Mouse (Mus musculus): ENCODE measurements around the gene Atp11b. TPM values are rescaled to one million over a fixed set of nuclear protein-coding genes. Genes with fewer than 3 reads are reported as not detected.
A peak's percentile ranks its signal among the peaks of the same experiment; 100 is the strongest.

The Atp11b gene
- 167 and 207 TPM in 2 replicates for total RNA-seq (2014; fragmentation: Nextera tagmentation)
- total RNA-seq (2017): 112 and 121 TPM in 2 replicates
- 28.3 and 29.9 TPM in 2 replicates for polyA plus RNA-seq (2012)

GRCm38 (mm10) chr3:35753825-35754767, at the start of gene Atp11b:
Atp11b (plus strand) TSS chr3:35754106.
- H3K4me1 ChIP-seq (ENCODE audit: insufficient read depth, low read depth, low read length): peaks cover 23% of the 10 kb centered on the region
- ATAC-seq (ENCODE audit: extremely low read depth, insufficient number of reproducible peaks, low FRiP score, poor library complexity, severe bottlenecking): peak; percentile 83
- H3K9me3 ChIP-seq (replicated peaks): no peaks in the 10 kb centered on the region
- no peaks in the 10 kb centered on the region for H3K27me3 ChIP-seq (ENCODE audit: insufficient read depth, low read length)
- H3K36me3 ChIP-seq (replicated peaks): peaks cover 10% of the 10 kb centered on the region
- H3K4me3 ChIP-seq (ENCODE audit: low read depth, low read length): peak within 1 kb of the TSS; percentile 96
- DNase-seq (ENCODE audit: low spot score): peak; percentile 68
- no peak for TF ChIP-seq GATA2 (IDR thresholded peaks at IDR 0.05; ENCODE audit: borderline replicate concordance, low read depth, low read length)
- no peak for TF ChIP-seq TAL1 (conservative IDR thresholded peaks at IDR 0.05; ENCODE audit: low read depth, low read length)
- TF ChIP-seq GATA1 (IDR thresholded peaks at IDR 0.05; ENCODE audit: borderline replicate concordance, low read length): no peak
- TF ChIP-seq CTCF (IDR thresholded peaks at IDR 0.05; ENCODE audit: low read depth, low read length): no peak
- TF ChIP-seq POLR2AphosphoS5 (IDR thresholded peaks at IDR 0.05; ENCODE audit: insufficient replicate concordance, low read depth, low read length): no peak

GRCm38 (mm10) chr3:35704328-35704613, 49.6 kb upstream of the Atp11b start:
- peaks cover 26% of the 10 kb centered on the region; the same call in 1 of the 2 replicates for H3K27me3 ChIP-seq (ENCODE audit: insufficient read depth, low read length)
- ATAC-seq (ENCODE audit: extremely low read depth, insufficient number of reproducible peaks, low FRiP score, poor library complexity, severe bottlenecking) (no peak), DNase-seq (ENCODE audit: low spot score) (no peak)
- TF ChIP-seq CTCF (IDR thresholded peaks at IDR 0.05; ENCODE audit: low read depth, low read length) (no peak), POLR2AphosphoS5 (IDR thresholded peaks at IDR 0.05; ENCODE audit: insufficient replicate concordance, low read depth, low read length) (no peak), GATA2 (IDR thresholded peaks at IDR 0.05; ENCODE audit: borderline replicate concordance, low read depth, low read length) (no peak), GATA1 (IDR thresholded peaks at IDR 0.05; ENCODE audit: borderline replicate concordance, low read length) (no peak), TAL1 (conservative IDR thresholded peaks at IDR 0.05; ENCODE audit: low read depth, low read length) (no peak)
- no peak overlapping the region for H3K4me3 ChIP-seq (ENCODE audit: low read depth, low read length)
- H3K9me3 ChIP-seq (replicated peaks): no peaks in the 10 kb centered on the region
- no peaks in the 10 kb centered on the region for H3K4me1 ChIP-seq (ENCODE audit: insufficient read depth, low read depth, low read length)
- H3K36me3 ChIP-seq (replicated peaks): no peaks in the 10 kb centered on the region

- DNase-seq (ENCODE audit: low spot score) (no peak), ATAC-seq (ENCODE audit: extremely low read depth, insufficient number of reproducible peaks, low FRiP score, poor library complexity, severe bottlenecking) (no peak)
- Histone ChIP-seq H3K9me3 (replicated peaks) (no peaks in the 10 kb centered on the region), H3K4me3 (ENCODE audit: low read depth, low read length) (no peak overlapping the region), H3K36me3 (replicated peaks) (no peaks in the 10 kb centered on the region), H3K4me1 (ENCODE audit: insufficient read depth, low read depth, low read length) (peaks cover 40% of the 10 kb centered on the region), H3K27me3 (ENCODE audit: insufficient read depth, low read length) (no peaks in the 10 kb centered on the region)
- TF ChIP-seq CTCF (IDR thresholded peaks at IDR 0.05; ENCODE audit: low read depth, low read length): no peak
- TF ChIP-seq GATA2 (IDR thresholded peaks at IDR 0.05; ENCODE audit: borderline replicate concordance, low read depth, low read length): no peak
- TF ChIP-seq POLR2AphosphoS5 (IDR thresholded peaks at IDR 0.05; ENCODE audit: insufficient replicate concordance, low read depth, low read length): no peak
- TF ChIP-seq TAL1 (conservative IDR thresholded peaks at IDR 0.05; ENCODE audit: low read depth, low read length): no peak
- no peak for TF ChIP-seq GATA1 (IDR thresholded peaks at IDR 0.05; ENCODE audit: borderline replicate concordance, low read length)
Measured at GRCm38 (mm10) chr3:35719531-35720205, 34.2 kb upstream of the Atp11b start.

- no peak for TF ChIP-seq CTCF (IDR thresholded peaks at IDR 0.05; ENCODE audit: low read depth, low read length)
- no peak for TF ChIP-seq TAL1 (conservative IDR thresholded peaks at IDR 0.05; ENCODE audit: low read depth, low read length)
- TF ChIP-seq POLR2AphosphoS5 (IDR thresholded peaks at IDR 0.05; ENCODE audit: insufficient replicate concordance, low read depth, low read length): no peak
- no peak overlapping the region for H3K4me3 ChIP-seq (ENCODE audit: low read depth, low read length)
- no peaks in the 10 kb centered on the region for H3K27me3 ChIP-seq (ENCODE audit: insufficient read depth, low read length)
- no peaks in the 10 kb centered on the region for H3K36me3 ChIP-seq (replicated peaks)
- peaks cover 43% of the 10 kb centered on the region for H3K4me1 ChIP-seq (ENCODE audit: insufficient read depth, low read depth, low read length)
- ATAC-seq (ENCODE audit: extremely low read depth, insufficient number of reproducible peaks, low FRiP score, poor library complexity, severe bottlenecking) (peak; percentile 49; the same call in 1 of the 2 replicates), DNase-seq (ENCODE audit: low spot score) (peak; percentile 35)
- H3K9me3 ChIP-seq (replicated peaks): no peaks in the 10 kb centered on the region
Measured at GRCm38 (mm10) chr3:35720801-35721200, 33.1 kb upstream of the Atp11b start.

- Histone ChIP-seq H3K27me3 (ENCODE audit: insufficient read depth, low read length) (no peaks in the 10 kb centered on the region), H3K9me3 (replicated peaks) (no peaks in the 10 kb centered on the region), H3K4me1 (ENCODE audit: insufficient read depth, low read depth, low read length) (peaks cover 43% of the 10 kb centered on the region), H3K36me3 (replicated peaks) (no peaks in the 10 kb centered on the region), H3K4me3 (ENCODE audit: low read depth, low read length) (no peak overlapping the region)
- no peak for TF ChIP-seq GATA1 (IDR thresholded peaks at IDR 0.05; ENCODE audit: borderline replicate concordance, low read length)
- TF ChIP-seq CTCF (IDR thresholded peaks at IDR 0.05; ENCODE audit: low read depth, low read length): no peak
- no peak for TF ChIP-seq TAL1 (conservative IDR thresholded peaks at IDR 0.05; ENCODE audit: low read depth, low read length)
- no peak for TF ChIP-seq POLR2AphosphoS5 (IDR thresholded peaks at IDR 0.05; ENCODE audit: insufficient replicate concordance, low read depth, low read length)
- no peak for DNase-seq (ENCODE audit: low spot score)
- 0 out of 2 replicates have a peak, but pooled peaks have one; percentile 22 for ATAC-seq (ENCODE audit: extremely low read depth, insufficient number of reproducible peaks, low FRiP score, poor library complexity, severe bottlenecking)
Measured at GRCm38 (mm10) chr3:35721818-35722446, 32.0 kb upstream of the Atp11b start.

- DNase-seq (ENCODE audit: low spot score) (no peak), ATAC-seq (ENCODE audit: extremely low read depth, insufficient number of reproducible peaks, low FRiP score, poor library complexity, severe bottlenecking) (no peak)
- Histone ChIP-seq H3K4me1 (ENCODE audit: insufficient read depth, low read depth, low read length) (peaks cover 38% of the 10 kb centered on the region), H3K36me3 (replicated peaks) (no peaks in the 10 kb centered on the region), H3K27me3 (ENCODE audit: insufficient read depth, low read length) (no peaks in the 10 kb centered on the region), H3K9me3 (replicated peaks) (no peaks in the 10 kb centered on the region), H3K4me3 (ENCODE audit: low read depth, low read length) (no peak overlapping the region)
- no peak for TF ChIP-seq TAL1 (conservative IDR thresholded peaks at IDR 0.05; ENCODE audit: low read depth, low read length)
- TF ChIP-seq POLR2AphosphoS5 (IDR thresholded peaks at IDR 0.05; ENCODE audit: insufficient replicate concordance, low read depth, low read length): no peak
- TF ChIP-seq GATA2 (IDR thresholded peaks at IDR 0.05; ENCODE audit: borderline replicate concordance, low read depth, low read length): no peak
Measured at GRCm38 (mm10) chr3:35722811-35723210, 31.1 kb upstream of the Atp11b start.

Measured in G1E (cell line).